Mouse (Mus musculus): ENCODE results near the gene Trex1. TPM values are rescaled to one million over a fixed set of nuclear protein-coding genes. Genes with fewer than 3 reads are reported as not detected.

Gene Trex1
- polyA plus RNA-seq, 1 experiment from 2014 or later: 12.8 TPM

GRCm38 (mm10) chr9:109051011-109051501 lies 8.5 kb downstream of the Trex1 start:
- ATAC-seq (replicated peaks; ENCODE audit: low FRiP score, low TSS enrichment, low read depth) (no peak), DNase-seq (ENCODE audit: low spot score) (no peak)
- H3K4me1 ChIP-seq (replicated peaks; ENCODE audit: control insufficient read depth, insufficient read depth, low read length): peaks cover 7% of the 10 kb centered on the region
- H3K27me3 ChIP-seq (replicated peaks; ENCODE audit: control insufficient read depth, insufficient read depth, low read length): no peaks in the 10 kb centered on the region
- 90% methylated on average over 13 of the region's 13 CpGs for WGBS
- no peak overlapping the region for H3K4me2 ChIP-seq (ENCODE audit: low read length)
- no peak overlapping the region for H3K4me3 ChIP-seq (ENCODE audit: low read depth, low read length)
- H3K27ac ChIP-seq (ENCODE audit: low read depth): no peak overlapping the region
- H3K9me3 ChIP-seq (ENCODE audit: control insufficient read depth, low read length): no peaks in the 10 kb centered on the region
- H3K36me3 ChIP-seq (ENCODE audit: control insufficient read depth, insufficient read depth, low read length): peaks cover 20% of the 10 kb centered on the region
- no peak overlapping the region for H3K9ac ChIP-seq (ENCODE audit: low read length)

- Histone ChIP-seq H3K27ac (ENCODE audit: low read depth) (no peak overlapping the region), H3K4me2 (ENCODE audit: low read length) (no peak overlapping the region), H3K9me3 (ENCODE audit: control insufficient read depth, low read length) (no peaks in the 10 kb centered on the region), H3K4me1 (replicated peaks; ENCODE audit: control insufficient read depth, insufficient read depth, low read length) (peaks cover 7% of the 10 kb centered on the region), H3K4me3 (ENCODE audit: low read depth, low read length) (no peak overlapping the region), H3K36me3 (ENCODE audit: control insufficient read depth, insufficient read depth, low read length) (peaks cover 18% of the 10 kb centered on the region), H3K9ac (ENCODE audit: low read length) (no peak overlapping the region), H3K27me3 (replicated peaks; ENCODE audit: control insufficient read depth, insufficient read depth, low read length) (no peaks in the 10 kb centered on the region)
- no peak for DNase-seq (ENCODE audit: low spot score)
- ATAC-seq (replicated peaks; ENCODE audit: low FRiP score, low TSS enrichment, low read depth): no peak
- 81% methylated on average over 3 of the region's 3 CpGs for WGBS
Measured at GRCm38 (mm10) chr9:109050674-109050997, 8.9 kb downstream of the Trex1 start.

- ATAC-seq (replicated peaks; ENCODE audit: low FRiP score, low TSS enrichment, low read depth) (no peak), DNase-seq (ENCODE audit: low spot score) (no peak)
- no peak overlapping the region for H3K4me2 ChIP-seq (ENCODE audit: low read length)
- H3K27ac ChIP-seq (ENCODE audit: low read depth): no peak overlapping the region
- WGBS: 82% methylated on average over 9 of the region's 9 CpGs
- H3K36me3 ChIP-seq (ENCODE audit: control insufficient read depth, insufficient read depth, low read length): peaks cover 18% of the 10 kb centered on the region
- peaks cover 3% of the 10 kb centered on the region; the same call in 1 of the 2 replicates for H3K4me1 ChIP-seq (replicated peaks; ENCODE audit: control insufficient read depth, insufficient read depth, low read length)
- no peaks in the 10 kb centered on the region for H3K9me3 ChIP-seq (ENCODE audit: control insufficient read depth, low read length)
- no peak overlapping the region for H3K4me3 ChIP-seq (ENCODE audit: low read depth, low read length)
- no peak overlapping the region for H3K9ac ChIP-seq (ENCODE audit: low read length)
- H3K27me3 ChIP-seq (replicated peaks; ENCODE audit: control insufficient read depth, insufficient read depth, low read length): no peaks in the 10 kb centered on the region
Measured at GRCm38 (mm10) chr9:109049996-109050673, 9.4 kb downstream of the Trex1 start.

- no peak for DNase-seq (ENCODE audit: low spot score)
- no peak overlapping the region for H3K4me3 ChIP-seq (ENCODE audit: low read depth, low read length)
- no peaks in the 10 kb centered on the region for H3K9me3 ChIP-seq (ENCODE audit: control insufficient read depth, low read length)
- no peak overlapping the region for H3K4me2 ChIP-seq (ENCODE audit: low read length)
- H3K36me3 ChIP-seq (ENCODE audit: control insufficient read depth, insufficient read depth, low read length): peaks cover 18% of the 10 kb centered on the region
- no peak for ATAC-seq (replicated peaks; ENCODE audit: low FRiP score, low TSS enrichment, low read depth)
- no peak overlapping the region for H3K27ac ChIP-seq (ENCODE audit: low read depth)
- H3K9ac ChIP-seq (ENCODE audit: low read length): no peak overlapping the region
- 67% methylated on average over 7 of the region's 7 CpGs for WGBS
- no peaks in the 10 kb centered on the region for H3K4me1 ChIP-seq (replicated peaks; ENCODE audit: control insufficient read depth, insufficient read depth, low read length)
- H3K27me3 ChIP-seq (replicated peaks; ENCODE audit: control insufficient read depth, insufficient read depth, low read length): no peaks in the 10 kb centered on the region
Measured at GRCm38 (mm10) chr9:109049316-109049715, 10.2 kb downstream of the Trex1 start.

- Histone ChIP-seq H3K9ac (ENCODE audit: low read length) (no peak overlapping the region), H3K27me3 (replicated peaks; ENCODE audit: control insufficient read depth, insufficient read depth, low read length) (no peaks in the 10 kb centered on the region), H3K4me3 (ENCODE audit: low read depth, low read length) (no peak overlapping the region), H3K4me2 (ENCODE audit: low read length) (no peak overlapping the region), H3K9me3 (ENCODE audit: control insufficient read depth, low read length) (no peaks in the 10 kb centered on the region), H3K36me3 (ENCODE audit: control insufficient read depth, insufficient read depth, low read length) (peaks cover 9% of the 10 kb centered on the region; the same call in 1 of the 2 replicates), H3K27ac (ENCODE audit: low read depth) (no peak overlapping the region), H3K4me1 (replicated peaks; ENCODE audit: control insufficient read depth, insufficient read depth, low read length) (no peaks in the 10 kb centered on the region)
- 38% methylated on average over 5 of the region's 5 CpGs for WGBS
- no peak for DNase-seq (ENCODE audit: low spot score)
- ATAC-seq (replicated peaks; ENCODE audit: low FRiP score, low TSS enrichment, low read depth): no peak
Measured at GRCm38 (mm10) chr9:109046306-109046705, 13.2 kb downstream of the Trex1 start.

GRCm38 (mm10) chr9:109041351-109041750 lies 18.2 kb downstream of the Trex1 start:
- no peaks in the 10 kb centered on the region for H3K27me3 ChIP-seq (replicated peaks; ENCODE audit: control insufficient read depth, insufficient read depth, low read length)
- peak overlapping the region; percentile 18; the same call in 1 of the 2 replicates for H3K4me2 ChIP-seq (ENCODE audit: low read length)
- ATAC-seq (replicated peaks; ENCODE audit: low FRiP score, low TSS enrichment, low read depth): peak; percentile 9
- no peak overlapping the region for H3K9ac ChIP-seq (ENCODE audit: low read length)
- no peaks in the 10 kb centered on the region for H3K36me3 ChIP-seq (ENCODE audit: control insufficient read depth, insufficient read depth, low read length)
- H3K4me3 ChIP-seq (ENCODE audit: low read depth, low read length): no peak overlapping the region
- no peak for DNase-seq (ENCODE audit: low spot score)
- H3K27ac ChIP-seq (ENCODE audit: low read depth): no peak overlapping the region
- 67% methylated on average over 7 of the region's 7 CpGs for WGBS
- H3K4me1 ChIP-seq (replicated peaks; ENCODE audit: control insufficient read depth, insufficient read depth, low read length): peaks cover 21% of the 10 kb centered on the region
- H3K9me3 ChIP-seq (ENCODE audit: control insufficient read depth, low read length): no peaks in the 10 kb centered on the region

- no peak for DNase-seq (ENCODE audit: low spot score)
Measured at GRCm38 (mm10) chr9:109040906-109041305, 18.6 kb downstream of the Trex1 start.

GRCm38 (mm10) chr9:109040216-109040615 lies 19.3 kb downstream of the Trex1 start:
- ATAC-seq (replicated peaks; ENCODE audit: low FRiP score, low TSS enrichment, low read depth): no peak
- Histone ChIP-seq H3K27ac (ENCODE audit: low read depth) (0 out of 2 replicates have a peak overlapping the region, but pooled peaks have one; percentile 33), H3K4me1 (replicated peaks; ENCODE audit: control insufficient read depth, insufficient read depth, low read length) (peaks cover 21% of the 10 kb centered on the region), H3K4me3 (ENCODE audit: low read depth, low read length) (no peak overlapping the region), H3K27me3 (replicated peaks; ENCODE audit: control insufficient read depth, insufficient read depth, low read length) (no peaks in the 10 kb centered on the region), H3K36me3 (ENCODE audit: control insufficient read depth, insufficient read depth, low read length) (no peaks in the 10 kb centered on the region), H3K4me2 (ENCODE audit: low read length) (peak overlapping the region; percentile 18; the same call in 1 of the 2 replicates), H3K9me3 (ENCODE audit: control insufficient read depth, low read length) (no peaks in the 10 kb centered on the region), H3K9ac (ENCODE audit: low read length) (no peak overlapping the region)
- WGBS: 72% methylated on average over 8 of the region's 8 CpGs
- DNase-seq (ENCODE audit: low spot score): no peak

More at GRCm38 (mm10) chr9:109040906-109041305, 18.6 kb downstream of the Trex1 start:
- no peaks in the 10 kb centered on the region for H3K36me3 ChIP-seq (ENCODE audit: control insufficient read depth, insufficient read depth, low read length)
- WGBS: 57% methylated on average over 6 of the region's 6 CpGs
- H3K4me2 ChIP-seq (ENCODE audit: low read length): peak overlapping the region; percentile 18; the same call in 1 of the 2 replicates
- ATAC-seq (replicated peaks; ENCODE audit: low FRiP score, low TSS enrichment, low read depth): peak; percentile 81
- H3K27ac ChIP-seq (ENCODE audit: low read depth): 0 out of 2 replicates have a peak overlapping the region, but pooled peaks have one; percentile 33
- H3K9ac ChIP-seq (ENCODE audit: low read length): no peak overlapping the region
- no peaks in the 10 kb centered on the region for H3K27me3 ChIP-seq (replicated peaks; ENCODE audit: control insufficient read depth, insufficient read depth, low read length)
- no peak overlapping the region for H3K4me3 ChIP-seq (ENCODE audit: low read depth, low read length)
- H3K9me3 ChIP-seq (ENCODE audit: control insufficient read depth, low read length): no peaks in the 10 kb centered on the region
- peaks cover 21% of the 10 kb centered on the region for H3K4me1 ChIP-seq (replicated peaks; ENCODE audit: control insufficient read depth, insufficient read depth, low read length)

- WGBS: 72% methylated on average over 4 of the region's 4 CpGs
- DNase-seq (ENCODE audit: low spot score): no peak
- no peak for ATAC-seq (replicated peaks; ENCODE audit: low FRiP score, low TSS enrichment, low read depth)
- no peaks in the 10 kb centered on the region for H3K36me3 ChIP-seq (ENCODE audit: control insufficient read depth, insufficient read depth, low read length)
- H3K27ac ChIP-seq (ENCODE audit: low read depth): no peak overlapping the region
- H3K4me1 ChIP-seq (replicated peaks; ENCODE audit: control insufficient read depth, insufficient read depth, low read length): peaks cover 21% of the 10 kb centered on the region
- no peak overlapping the region for H3K4me3 ChIP-seq (ENCODE audit: low read depth, low read length)
- no peaks in the 10 kb centered on the region for H3K9me3 ChIP-seq (ENCODE audit: control insufficient read depth, low read length)
- H3K4me2 ChIP-seq (ENCODE audit: low read length): peak overlapping the region; percentile 77
- no peaks in the 10 kb centered on the region for H3K27me3 ChIP-seq (replicated peaks; ENCODE audit: control insufficient read depth, insufficient read depth, low read length)
- H3K9ac ChIP-seq (ENCODE audit: low read length): no peak overlapping the region
Measured at GRCm38 (mm10) chr9:109039681-109040080, 19.9 kb downstream of the Trex1 start.
